10 mouse cellular contexts compared by ENCODE assay signal in genomic region chr13:28551555-28551954, GRCm38 (mm10).
DNase-seq lines count a peak whose midpoint lies in the region; ATAC-seq and TF ChIP-seq lines count a peak whose summit lies in the region.
"Had no signal": no experiment of that assay in that cellular context is flagged by ENCODE, and none has a peak within 500 bp of the region (broad histone marks: within the 10 kb centered on the region; RNA-seq: fewer than 3 reads in every experiment).

No protein-coding gene starts in this region.

- no peak for ATAC-seq in kidney, embryonic 15.5 days (replicated peaks; ENCODE audit: low FRiP score)
- no peak for ATAC-seq in limb, embryonic 12.5 days (ENCODE audit: insufficient number of reproducible peaks, insufficient read depth, low FRiP score, low TSS enrichment, low read depth)

- no peaks in the 10 kb centered on the region for H3K9me3 ChIP-seq in kidney, embryonic 15.5 days (replicated peaks)
- no peaks in the 10 kb centered on the region for H3K9me3 ChIP-seq in CH12.LX (replicated peaks; ENCODE audit: low read length)
- no peaks in the 10 kb centered on the region for H3K9me3 ChIP-seq in limb, embryonic 12.5 days
- H3K9me3 ChIP-seq: heart, embryonic 12.5 days; neural tube, embryonic 12.5 days had no signal

- TF ChIP-seq CTCF in CH12.LX (conservative IDR thresholded peaks at IDR 0.05 in 1 of 2, IDR thresholded peaks at IDR 0.05 in 1 of 2; ENCODE audit: low read depth in 2 of 2, low read length in 2 of 2): no peak
- TF ChIP-seq CTCF in thymus, adult 2 months (IDR thresholded peaks at IDR 0.05; ENCODE audit: borderline replicate concordance, control insufficient read depth, extremely low read depth, insufficient read depth, low read length, poor library complexity): no peak

- in situ Hi-C loops in CH12.LX (cut with MboI; ENCODE audit: low pct_ligation_motif_present, low pct_unique_long_range_greater_than_20kb, low sequenced_read_pairs): no loop called here

- no peak for DNase-seq in kidney, adult 18-20 months
- no peak for DNase-seq in CH12.LX (ENCODE audit: extremely low read depth)
- peak; percentile 79 for DNase-seq in thymus, adult 2 months
- no peak for DNase-seq in urinary bladder, adult 18-20 months (ENCODE audit: low spot score in 2 of 2)
- no peak for DNase-seq in cerebellum, postnatal 36 days
- DNase-seq in adrenal gland, postnatal 4 days (ENCODE audit: low spot score in 2 of 2): no peak

- no peak overlapping the region for H3K9ac ChIP-seq in kidney, embryonic 15.5 days
- no peak overlapping the region for H3K9ac ChIP-seq in CH12.LX (ENCODE audit: insufficient read depth, low read depth)
- no peak overlapping the region for H3K9ac ChIP-seq in limb, embryonic 12.5 days (replicated peaks)
- H3K9ac ChIP-seq: heart, embryonic 12.5 days; neural tube, embryonic 12.5 days had no signal

- dilution Hi-C loops in CH12.LX (cut with MboI; ENCODE audit: extremely low pct_ligation_motif_present, extremely low pct_unique_long_range_greater_than_20kb, low sequenced_read_pairs): no loop called here

- no peak for TF ChIP-seq POLR2A in CH12.LX (IDR thresholded peaks at IDR 0.05; ENCODE audit: low read depth, low read length)
- TF ChIP-seq POLR2A in thymus, adult 2 months (IDR thresholded peaks at IDR 0.05; ENCODE audit: control insufficient read depth, extremely low read depth, insufficient read depth, low read length, poor library complexity): peak; percentile 39; the same call in 1 of the 2 replicates

- 0 out of 2 replicates have a peak overlapping the region, but pooled peaks have one; percentile 3 for H3K27ac ChIP-seq in kidney, embryonic 15.5 days
- H3K27ac ChIP-seq in CH12.LX (ENCODE audit: insufficient read depth, low read depth): no peak overlapping the region
- H3K27ac ChIP-seq in limb, embryonic 12.5 days: 0 out of 2 replicates have a peak overlapping the region, but pooled peaks have one; percentile 47
- peak overlapping the region; percentile 98 for H3K27ac ChIP-seq in thymus, adult 2 months (ENCODE audit: control insufficient read depth, insufficient read depth, low read length)
- H3K27ac ChIP-seq: neural tube, embryonic 12.5 days had no signal

- TF ChIP-seq RAD21 in CH12.LX (IDR thresholded peaks at IDR 0.05; ENCODE audit: low read depth, low read length): no peak

- no peaks in the 10 kb centered on the region for H3K27me3 ChIP-seq in kidney, embryonic 15.5 days
- no peaks in the 10 kb centered on the region for H3K27me3 ChIP-seq in CH12.LX (replicated peaks)
- no peaks in the 10 kb centered on the region for H3K27me3 ChIP-seq in limb, embryonic 12.5 days
- H3K27me3 ChIP-seq in thymus, adult 2 months (ENCODE audit: control insufficient read depth, insufficient read depth, low read length): no peaks in the 10 kb centered on the region
- H3K27me3 ChIP-seq: heart, embryonic 12.5 days; neural tube, embryonic 12.5 days had no signal

- no peak overlapping the region for H3K4me2 ChIP-seq in kidney, embryonic 15.5 days
- no peak overlapping the region for H3K4me2 ChIP-seq in CH12.LX (ENCODE audit: insufficient read depth, low read depth, poor library complexity, severe bottlenecking)
- H3K4me2 ChIP-seq in limb, embryonic 12.5 days: no peak overlapping the region
- H3K4me2 ChIP-seq: heart, embryonic 12.5 days; neural tube, embryonic 12.5 days had no signal

- H3K4me1 ChIP-seq in kidney, embryonic 15.5 days: peaks cover 27% of the 10 kb centered on the region
- peaks cover 0 to 16% of the 10 kb centered on the region in 2 experiments; a peak in 2 of 4 replicates for H3K4me1 ChIP-seq in CH12.LX (ENCODE audit: control insufficient read depth in 1 of 2, insufficient read depth in 2 of 2)
- peaks cover 49% of the 10 kb centered on the region for H3K4me1 ChIP-seq in limb, embryonic 12.5 days (replicated peaks)
- peaks cover 28% of the 10 kb centered on the region for H3K4me1 ChIP-seq in thymus, adult 2 months (replicated peaks; ENCODE audit: control insufficient read depth, insufficient read depth, low read length)

- no peak for TF ChIP-seq EP300 in CH12.LX (IDR thresholded peaks at IDR 0.05; ENCODE audit: low read length)

- no peaks in the 10 kb centered on the region for H3K36me3 ChIP-seq in kidney, embryonic 15.5 days
- no peaks in the 10 kb centered on the region for H3K36me3 ChIP-seq in CH12.LX (replicated peaks in 1 of 2; ENCODE audit: control insufficient read depth in 1 of 2, insufficient read depth in 1 of 2, low read length in 1 of 2)
- H3K36me3 ChIP-seq in limb, embryonic 12.5 days: no peaks in the 10 kb centered on the region
- no peaks in the 10 kb centered on the region; the same call in 1 of the 2 replicates for H3K36me3 ChIP-seq in thymus, adult 2 months (ENCODE audit: control insufficient read depth, insufficient read depth, low read length)
- H3K36me3 ChIP-seq: heart, embryonic 12.5 days; neural tube, embryonic 12.5 days had no signal

- WGBS in kidney, embryonic 15.5 days: 71% methylated on average over 6 of the region's 6 CpGs
- WGBS in limb, embryonic 12.5 days: 67% methylated on average over 6 of the region's 6 CpGs
- 4% methylated on average over 6 of the region's 6 CpGs for WGBS in thymus, adult 2 months

- no peak overlapping the region for H3K4me3 ChIP-seq in kidney, embryonic 15.5 days (replicated peaks)
- no peak overlapping the region for H3K4me3 ChIP-seq in CH12.LX (replicated peaks in 1 of 3; ENCODE audit: low read depth in 2 of 3, low read length in 2 of 3, poor library complexity in 1 of 3)
- H3K4me3 ChIP-seq in limb, embryonic 12.5 days (replicated peaks): no peak overlapping the region
- H3K4me3 ChIP-seq in thymus, adult 2 months (ENCODE audit: control insufficient read depth, insufficient read depth, low read length): no peak overlapping the region
- H3K4me3 ChIP-seq: heart, embryonic 12.5 days; neural tube, embryonic 12.5 days had no signal

- H3K79me2 ChIP-seq in CH12.LX (replicated peaks; ENCODE audit: control insufficient read depth, extremely low read depth, insufficient read depth, poor library complexity, severe bottlenecking): no peaks in the 10 kb centered on the region

TF ChIP-seq in CH12.LX, 34 proteins besides CTCF, POLR2A, EP300 and RAD21:
- TF ChIP-seq SMC3 (IDR thresholded peaks at IDR 0.05; ENCODE audit: low read depth, low read length): no peak
- TF ChIP-seq MYC (IDR thresholded peaks at IDR 0.05; ENCODE audit: low read depth, low read length): no peak
- TF ChIP-seq BHLHE40 (IDR thresholded peaks at IDR 0.05; ENCODE audit: low read depth, low read length): 0 out of 2 replicates have a peak, but pooled peaks have one; percentile 5
- TF ChIP-seq ZC3H11A (IDR thresholded peaks at IDR 0.05; ENCODE audit: low read depth, low read length): no peak
- TF ChIP-seq ELF1 (IDR thresholded peaks at IDR 0.05; ENCODE audit: low read depth, low read length): no peak
- peak; percentile 48 for TF ChIP-seq USF1 (IDR thresholded peaks at IDR 0.05; ENCODE audit: low read depth, low read length)
- no peak for TF ChIP-seq MAZ (IDR thresholded peaks at IDR 0.05; ENCODE audit: low read depth, low read length)
- no peak for TF ChIP-seq RCOR1 (conservative IDR thresholded peaks at IDR 0.05; ENCODE audit: low read depth, low read length)
- TF ChIP-seq USF2 (conservative IDR thresholded peaks at IDR 0.05; ENCODE audit: low read depth, low read length): peak; percentile 44
TF ChIP-seq in CH12.LX: peak in this region for 3.
